Mouse (Mus musculus) urinary bladder, postnatal 10 days (tissue): ENCODE results near the gene Cdh8.

ENCODE experiments used
- DNase-seq: peaks from one replicate; pipeline ENCODE4 v3.0.0; 2022; ENCODE audit warnings: low spot score

Gene Cdh8

GRCm38 (mm10) chr8:99415966-99416781, at the start of gene Cdh8:
Cdh8 (minus strand) TSS chr8:99416471.
- no peak for DNase-seq

GRCm38 (mm10) chr8:99446506-99446905, 30.2 kb upstream of the Cdh8 start:
- DNase-seq: no peak

- no peak for DNase-seq
These were observed 9.6 kb upstream of the Cdh8 start for GRCm38 (mm10) chr8:99425901-99426300.

GRCm38 (mm10) chr8:99421516-99421915, 5.2 kb upstream of the Cdh8 start:
- DNase-seq: no peak

GRCm38 (mm10) chr8:99419726-99420125, 3.5 kb upstream of the Cdh8 start:
- DNase-seq: no peak

- no peak for DNase-seq
These were observed 1.2 kb upstream of the Cdh8 start for GRCm38 (mm10) chr8:99417456-99417855.

- DNase-seq: no peak
These were observed 950 bp downstream of the Cdh8 start for GRCm38 (mm10) chr8:99415076-99415965.

- DNase-seq: no peak
These were observed 1.8 kb downstream of the Cdh8 start for GRCm38 (mm10) chr8:99414483-99414921.

GRCm38 (mm10) chr8:99413877-99414482, 2.3 kb downstream of the Cdh8 start:
- no peak for DNase-seq

GRCm38 (mm10) chr8:99393908-99394307, 22.4 kb downstream of the Cdh8 start:
- no peak for DNase-seq

- DNase-seq: no peak
These were observed 46.2 kb downstream of the Cdh8 start for GRCm38 (mm10) chr8:99370104-99370503.

GRCm38 (mm10) chr8:99369166-99369565, 47.1 kb downstream of the Cdh8 start:
- no peak for DNase-seq

- DNase-seq: no peak
These were observed 47.8 kb downstream of the Cdh8 start for GRCm38 (mm10) chr8:99368449-99368848.

- no peak for DNase-seq
These were observed 62.3 kb downstream of the Cdh8 start for GRCm38 (mm10) chr8:99353923-99354322.

- no peak for DNase-seq
These were observed 63.0 kb downstream of the Cdh8 start for GRCm38 (mm10) chr8:99353221-99353620.

- no peak for DNase-seq
These were observed 66.8 kb downstream of the Cdh8 start for GRCm38 (mm10) chr8:99349456-99349855.

- no peak for DNase-seq
These were observed 67.7 kb downstream of the Cdh8 start for GRCm38 (mm10) chr8:99348618-99349017.

- no peak for DNase-seq
These were observed 77.0 kb downstream of the Cdh8 start for GRCm38 (mm10) chr8:99339310-99339709.

- DNase-seq: no peak
These were observed 88.7 kb downstream of the Cdh8 start for GRCm38 (mm10) chr8:99327559-99327958.

- no peak for DNase-seq
These were observed 101.7 kb downstream of the Cdh8 start for GRCm38 (mm10) chr8:99314561-99314960.

- DNase-seq: no peak
These were observed 112.1 kb downstream of the Cdh8 start for GRCm38 (mm10) chr8:99304184-99304583.

GRCm38 (mm10) chr8:99290201-99290600, 126.1 kb downstream of the Cdh8 start:
- DNase-seq: no peak

- DNase-seq: no peak
These were observed 131.2 kb downstream of the Cdh8 start for GRCm38 (mm10) chr8:99285103-99285502.
